Mouse (Mus musculus) liver, embryonic 16.5 days (tissue): ENCODE data around the gene Map2k1. TPM values are rescaled to one million over a fixed set of nuclear protein-coding genes. Genes with fewer than 3 reads are reported as not detected.

Experiments
- ATAC-seq: fragments of 200-750 bp; cut with Nextera tagmentation; 2 replicates; pipeline ENCODE4 v1.8.0; 2017; ENCODE audit warnings: low read depth, mild to moderate bottlenecking, moderate number of reproducible peaks, moderate library complexity
- H3K27ac ChIP-seq: fragments of 300-500 bp; sonication (generic); 2 replicates; pipeline ENCODE4 v1.5.1; 2014; ENCODE audit warnings: mild to moderate bottlenecking, low read length
- H3K27me3 ChIP-seq: fragments of 300-500 bp; sonication (generic); 2 replicates; pipeline ENCODE4 v1.6.1; 2014; ENCODE audit warnings: low read depth, low read length, mixed read lengths; ENCODE audit not compliant: control insufficient read depth, insufficient read depth
- H3K36me3 ChIP-seq: fragments of 300-500 bp; sonication (generic); 2 replicates; pipeline ENCODE4 v1.6.1; 2014; ENCODE audit warnings: mild to moderate bottlenecking; ENCODE audit not compliant: control insufficient read depth, insufficient read depth
- H3K4me1 ChIP-seq: fragments of 300-500 bp; sonication (generic); 2 replicates; pipeline ENCODE4 v1.6.1; 2014; ENCODE audit warnings: low read depth, low read length, mixed read lengths; ENCODE audit not compliant: control insufficient read depth
- H3K4me2 ChIP-seq: fragments of 300-500 bp; sonication (generic); 2 replicates; pipeline ENCODE4 v1.6.1; 2014; ENCODE audit warnings: low read depth, low read length, mixed read lengths
- H3K4me3 ChIP-seq: fragments of 300-500 bp; sonication (generic); 2 replicates; pipeline ENCODE4 v1.5.1; 2014; ENCODE audit warnings: low read depth, mild to moderate bottlenecking, low read length
- H3K9ac ChIP-seq: fragments of 300-500 bp; sonication (generic); 2 replicates; pipeline ENCODE4 v1.6.1; 2014; ENCODE audit warnings: low read depth, low read length
- H3K9me3 ChIP-seq: fragments of 300-500 bp; sonication (generic); replicated peaks from 2 replicates; pipeline ENCODE4 v1.6.1; 2016; ENCODE audit warnings: low read length; ENCODE audit not compliant: control insufficient read depth
- WGBS: fragments of 180-500 bp; shearing (Covaris S2); extraction: QIAGEN DNeasy Blood & Tissue Kit; methylation state at CpG from one replicate; pipeline ENCODE4 v1.1.7; 2014; ENCODE audit not compliant: insufficient replicate concordance; 5-methylcytosine and 5-hydroxymethylcytosine counted together
- polyA plus RNA-seq: library from polyadenylated mRNA; unstranded; fragments of >200 nt; fragmentation: Nextera tagmentation; extraction: Ambion mirVana; gene quantifications from 2 replicates; pipeline ENCODE4 v1.2.1, GENCODE M21; 2015

The Map2k1 gene
- polyA plus RNA-seq, 1 experiment from 2014 or later = 29.1 TPM

DNA sequence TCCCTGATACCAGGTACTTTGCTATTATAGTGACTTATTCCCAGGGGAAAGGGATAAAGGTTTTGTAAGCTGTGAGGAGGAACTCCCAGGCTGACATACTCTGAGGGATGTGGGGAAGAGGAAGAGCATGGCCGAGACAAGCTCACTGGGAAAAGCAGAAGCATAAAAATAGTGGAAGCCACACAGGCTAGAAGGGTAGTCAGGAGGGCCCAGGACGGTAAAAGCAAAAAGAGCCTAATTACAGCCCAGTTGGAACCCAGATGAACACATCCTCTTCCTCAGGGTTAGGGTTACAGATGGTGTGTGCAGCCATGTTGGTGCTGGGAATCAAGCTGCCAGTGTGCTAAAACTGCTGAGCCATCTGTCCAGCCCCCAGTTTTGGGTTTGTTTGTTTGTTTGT lies 31.3 kb downstream of the Map2k1 start:
- WGBS = 28% methylated on average over 2 of the region's 2 CpGs
- Histone ChIP-seq H3K9ac (no peak overlapping the region), H3K36me3 (no peaks in the 10 kb centered on the region), H3K27me3 (no peaks in the 10 kb centered on the region), H3K4me3 (no peak overlapping the region), H3K27ac (no peak overlapping the region), H3K4me1 (no peaks in the 10 kb centered on the region; the same call in none of the 2 replicates), H3K9me3 (no peaks in the 10 kb centered on the region), H3K4me2 (no peak overlapping the region)
- no peak for ATAC-seq

DNA sequence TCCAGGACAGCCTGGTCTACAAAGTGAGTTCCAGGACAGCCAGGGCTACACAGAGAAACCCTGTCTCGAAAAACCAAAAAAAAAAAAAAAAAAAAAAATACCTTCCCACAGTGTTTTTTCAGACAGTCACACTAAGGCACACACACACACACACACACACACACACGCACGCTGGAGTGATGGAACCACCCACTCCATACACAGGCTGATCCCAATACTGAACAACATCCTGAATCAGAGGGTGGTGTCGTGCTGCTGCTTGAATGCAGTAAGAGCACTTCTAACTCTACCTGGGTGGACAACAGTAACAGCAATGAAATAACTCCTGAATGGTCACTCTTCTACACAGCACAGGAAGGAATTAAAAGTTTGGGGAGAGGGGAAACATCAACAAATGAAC lies 32.0 kb downstream of the Map2k1 start:
- H3K4me2 ChIP-seq = no peak overlapping the region
- H3K4me1 ChIP-seq = no peaks in the 10 kb centered on the region; the same call in none of the 2 replicates
- no peaks in the 10 kb centered on the region for H3K27me3 ChIP-seq
- H3K36me3 ChIP-seq = no peaks in the 10 kb centered on the region
- H3K4me3 ChIP-seq = no peak overlapping the region
- no peak overlapping the region for H3K9ac ChIP-seq
- H3K9me3 ChIP-seq = no peaks in the 10 kb centered on the region
- WGBS = 65% methylated on average over 4 of the region's 4 CpGs
- no peak overlapping the region for H3K27ac ChIP-seq
- ATAC-seq = no peak

DNA sequence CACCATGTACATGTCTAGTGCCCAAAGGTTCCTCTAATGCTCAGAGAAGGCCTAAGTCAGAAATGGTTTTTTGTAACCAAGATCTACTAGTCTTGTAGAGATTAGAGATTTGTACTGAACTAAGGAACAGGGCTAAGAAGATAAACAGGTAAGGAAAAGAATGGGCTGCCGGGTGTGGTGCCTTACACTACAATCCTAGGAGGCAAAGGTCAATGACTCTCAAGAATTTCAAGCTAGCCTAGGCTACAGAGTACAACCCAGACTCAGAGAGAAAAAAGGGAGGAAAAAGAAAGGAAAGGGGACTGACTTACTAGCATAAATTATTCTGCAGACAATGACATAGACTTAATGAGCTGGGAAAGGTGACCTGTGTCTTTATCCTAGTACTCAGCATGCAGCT lies 32.8 kb downstream of the Map2k1 start:
- 65% methylated on average over 1 of the region's 1 CpGs for WGBS
- no peak overlapping the region for H3K9ac ChIP-seq
- H3K4me1 ChIP-seq = no peaks in the 10 kb centered on the region; the same call in none of the 2 replicates
- no peak overlapping the region for H3K4me2 ChIP-seq
- H3K27me3 ChIP-seq = no peaks in the 10 kb centered on the region
- no peaks in the 10 kb centered on the region for H3K36me3 ChIP-seq
- H3K27ac ChIP-seq = no peak overlapping the region
- ATAC-seq = no peak
- H3K9me3 ChIP-seq = no peaks in the 10 kb centered on the region
- no peak overlapping the region for H3K4me3 ChIP-seq

DNA sequence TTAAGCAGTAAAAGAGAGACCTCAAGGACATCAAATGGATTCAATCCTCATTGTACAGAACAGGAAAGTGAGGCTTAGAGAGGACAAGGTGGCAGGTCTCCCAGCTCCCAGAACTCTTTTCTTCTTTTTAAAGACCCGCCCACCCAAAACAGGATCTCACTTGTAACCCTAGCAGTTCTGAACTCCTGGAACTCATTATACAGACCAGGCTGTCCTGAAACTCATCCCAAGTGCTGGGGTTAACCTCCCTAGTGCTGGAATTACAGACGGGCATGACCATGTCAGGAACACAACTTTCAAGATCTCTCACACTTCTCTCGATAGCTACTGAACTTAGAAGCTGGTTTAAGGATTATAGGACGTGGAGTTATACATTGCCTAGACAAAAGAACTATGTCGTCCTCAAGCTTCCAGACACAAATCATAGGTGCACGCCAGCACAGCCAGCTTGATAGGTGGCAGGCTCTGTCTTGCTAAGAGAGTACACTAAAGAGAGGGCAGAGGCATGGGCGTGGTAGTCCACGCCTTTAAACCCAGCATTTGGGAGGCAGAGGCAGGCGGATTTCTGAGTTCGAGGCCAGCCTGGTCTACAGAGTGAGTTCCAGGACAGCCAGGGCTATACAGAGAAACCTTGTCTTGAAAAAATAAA lies 33.5 kb downstream of the Map2k1 start:
- H3K4me3 ChIP-seq = no peak overlapping the region
- no peaks in the 10 kb centered on the region for H3K27me3 ChIP-seq
- whole genome bisulfite sequencing = 67% methylated on average over 10 of the region's 10 CpGs
- no peaks in the 10 kb centered on the region for H3K36me3 ChIP-seq
- H3K27ac ChIP-seq = no peak overlapping the region
- ATAC-seq = no peak
- H3K4me1 ChIP-seq = no peaks in the 10 kb centered on the region; the same call in none of the 2 replicates
- no peak overlapping the region for H3K9ac ChIP-seq
- H3K9me3 ChIP-seq = no peaks in the 10 kb centered on the region
- H3K4me2 ChIP-seq = no peak overlapping the region

DNA sequence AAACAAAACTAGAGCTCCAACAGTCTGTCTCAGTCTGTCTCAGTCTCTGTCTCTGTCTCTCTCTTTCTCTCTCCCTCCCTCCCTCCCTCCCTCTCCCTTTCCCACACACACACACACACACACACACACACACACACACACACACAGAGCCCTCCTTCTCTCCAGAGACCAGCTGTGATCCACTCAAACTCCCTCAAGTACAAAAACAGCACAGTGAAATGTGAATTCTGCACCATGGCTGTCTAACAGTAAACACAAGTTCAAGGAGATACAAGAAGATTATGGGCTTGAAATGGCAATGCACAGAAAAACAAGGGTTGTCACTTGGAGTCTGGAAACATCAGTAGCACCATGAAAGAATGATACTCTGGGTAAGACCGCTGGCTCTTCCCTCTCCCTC lies 34.1 kb downstream of the Map2k1 start:
- no peaks in the 10 kb centered on the region for H3K27me3 ChIP-seq
- no peak for ATAC-seq
- no peak overlapping the region for H3K4me2 ChIP-seq
- no peaks in the 10 kb centered on the region; the same call in none of the 2 replicates for H3K4me1 ChIP-seq
- no peaks in the 10 kb centered on the region for H3K36me3 ChIP-seq
- H3K9ac ChIP-seq = no peak overlapping the region
- 71% methylated on average over 1 of the region's 1 CpGs for WGBS
- H3K27ac ChIP-seq = no peak overlapping the region
- no peak overlapping the region for H3K4me3 ChIP-seq
- no peaks in the 10 kb centered on the region for H3K9me3 ChIP-seq

DNA sequence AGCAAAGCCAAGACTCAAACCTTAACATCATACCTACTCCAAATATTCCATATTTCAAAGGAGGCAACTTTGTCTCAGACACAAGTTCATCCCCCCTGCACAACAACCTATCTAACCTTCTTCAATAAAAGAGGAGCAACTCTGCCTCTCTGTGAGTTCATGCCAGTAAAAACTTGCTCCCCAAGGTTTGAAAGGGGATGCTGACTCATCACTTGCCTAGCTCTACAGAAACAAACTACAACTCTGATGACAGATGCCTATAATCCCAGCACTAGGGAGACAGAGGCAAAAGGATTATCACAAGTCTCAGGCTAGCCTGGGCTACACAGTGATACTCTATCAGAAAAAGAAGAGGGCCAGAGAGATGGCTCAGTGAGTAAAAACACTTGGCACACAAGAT lies 35.5 kb downstream of the Map2k1 start:
- Histone ChIP-seq H3K4me2 (no peak overlapping the region), H3K4me3 (no peak overlapping the region), H3K4me1 (no peaks in the 10 kb centered on the region; the same call in none of the 2 replicates), H3K27me3 (no peaks in the 10 kb centered on the region), H3K9me3 (no peaks in the 10 kb centered on the region), H3K9ac (no peak overlapping the region), H3K36me3 (no peaks in the 10 kb centered on the region), H3K27ac (no peak overlapping the region)
- ATAC-seq = no peak

DNA sequence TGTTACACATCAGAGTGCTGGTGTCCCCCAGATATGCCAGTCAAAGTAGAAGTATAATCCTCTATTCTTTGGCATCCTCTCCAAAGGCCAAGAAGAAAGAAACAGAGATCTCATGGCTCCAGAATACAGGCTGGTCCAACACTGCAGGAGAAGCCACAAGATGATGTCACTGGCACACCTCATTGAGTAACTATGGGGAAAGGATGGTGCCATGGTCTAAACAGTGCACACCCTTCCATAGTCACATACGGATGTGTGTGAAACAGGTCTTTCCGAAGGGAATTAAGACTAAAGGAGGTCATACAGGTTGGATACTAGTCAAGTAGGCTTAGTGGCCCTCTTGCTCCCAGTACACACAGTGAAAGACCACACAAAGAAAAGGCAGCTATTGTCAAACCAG lies 36.8 kb downstream of the Map2k1 start:
- Histone ChIP-seq H3K4me2 (no peak overlapping the region), H3K27me3 (no peaks in the 10 kb centered on the region), H3K27ac (no peak overlapping the region), H3K4me1 (no peaks in the 10 kb centered on the region; the same call in none of the 2 replicates), H3K36me3 (no peaks in the 10 kb centered on the region), H3K9ac (no peak overlapping the region), H3K4me3 (no peak overlapping the region), H3K9me3 (no peaks in the 10 kb centered on the region)
- ATAC-seq = no peak
- WGBS = 68% methylated on average over 2 of the region's 2 CpGs

DNA sequence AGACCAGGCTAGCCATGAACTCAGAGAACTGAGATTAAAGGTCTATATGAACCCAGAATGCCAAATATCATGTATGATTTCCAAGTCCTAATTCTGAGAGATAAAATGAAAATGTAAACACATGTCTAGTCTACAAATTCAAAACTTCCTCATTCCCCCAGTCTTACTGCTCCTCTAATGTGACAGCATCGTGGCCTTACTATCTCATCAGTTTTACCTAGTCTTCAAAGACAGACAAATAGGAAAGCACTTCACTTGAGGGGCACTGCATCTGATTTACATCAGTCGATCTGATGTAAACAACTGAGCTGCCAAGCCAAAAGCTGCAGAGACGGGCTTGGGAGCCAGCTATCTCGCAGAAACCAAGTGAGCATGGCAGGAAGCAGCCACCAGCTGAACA lies 37.3 kb downstream of the Map2k1 start:
- Histone ChIP-seq H3K36me3 (no peaks in the 10 kb centered on the region), H3K4me1 (no peaks in the 10 kb centered on the region; the same call in none of the 2 replicates), H3K27ac (no peak overlapping the region), H3K9me3 (no peaks in the 10 kb centered on the region), H3K27me3 (no peaks in the 10 kb centered on the region), H3K4me2 (no peak overlapping the region), H3K9ac (no peak overlapping the region), H3K4me3 (no peak overlapping the region)
- ATAC-seq = no peak
- 24% methylated on average over 4 of the region's 4 CpGs for WGBS

DNA sequence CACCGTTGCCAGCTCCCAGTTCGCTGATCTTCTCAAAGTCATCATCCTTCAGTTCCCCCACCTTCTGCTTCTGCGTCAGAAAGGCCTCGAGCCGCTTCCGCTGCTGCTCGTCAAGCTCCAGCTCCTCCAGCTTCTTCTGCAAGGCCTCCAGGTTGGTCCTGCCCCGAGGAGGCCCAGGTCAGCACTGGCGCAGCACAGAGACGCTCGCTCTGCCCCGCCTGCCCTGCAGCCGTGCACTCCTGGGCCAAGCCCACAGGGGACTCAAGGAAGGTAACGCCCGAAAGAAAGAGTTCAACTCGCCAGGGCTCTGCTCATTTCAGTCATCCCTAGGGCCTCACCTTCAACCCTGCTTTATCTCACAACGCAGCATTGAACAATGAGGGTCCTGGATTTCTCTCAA lies 39.0 kb downstream of the Map2k1 start:
- no peak overlapping the region for H3K9ac ChIP-seq
- no peak overlapping the region for H3K4me2 ChIP-seq
- 73% methylated on average over 17 of the region's 17 CpGs for WGBS
- H3K36me3 ChIP-seq = no peaks in the 10 kb centered on the region
- no peak overlapping the region for H3K27ac ChIP-seq
- no peaks in the 10 kb centered on the region for H3K9me3 ChIP-seq
- H3K4me1 ChIP-seq = no peaks in the 10 kb centered on the region; the same call in none of the 2 replicates
- no peak overlapping the region for H3K4me3 ChIP-seq
- no peaks in the 10 kb centered on the region for H3K27me3 ChIP-seq
- no peak for ATAC-seq
